In genomic region chr7:111560097-111560496, GRCm38 (mm10) we compare ENCODE assay signal across 15 mouse cellular contexts.
A peak's percentile ranks its signal among the peaks of the same experiment; 100 is the strongest.
DNase-seq lines count a peak whose midpoint lies in the region; ATAC-seq and TF ChIP-seq lines count a peak whose summit lies in the region.
"Had no signal": no experiment of that assay in that cellular context is flagged by ENCODE, and none has a peak within 500 bp of the region (broad histone marks: within the 10 kb centered on the region; RNA-seq: fewer than 3 reads in every experiment).

No protein-coding gene starts in this region.

- 81% methylated on average over 3 of the region's 3 CpGs for WGBS in kidney, postnatal 0 days
- 82% methylated on average over 3 of the region's 3 CpGs for WGBS in kidney, embryonic 15.5 days
- WGBS in stomach, postnatal 0 days = 90% methylated on average over 3 of the region's 3 CpGs
- 83% methylated on average over 3 of the region's 3 CpGs for WGBS in hindbrain, embryonic 16.5 days

- no peak overlapping the region for H3K4me2 ChIP-seq in kidney, postnatal 0 days (ENCODE audit: low read length)
- H3K4me2 ChIP-seq in kidney, embryonic 15.5 days = no peak overlapping the region
- no peak overlapping the region for H3K4me2 ChIP-seq in stomach, postnatal 0 days (replicated peaks; ENCODE audit: low read depth)
- no peak overlapping the region for H3K4me2 ChIP-seq in hindbrain, embryonic 16.5 days (ENCODE audit: low read length)
- H3K4me2 ChIP-seq: embryonic facial prominence, embryonic 13.5 days; limb, embryonic 13.5 days had no signal

- H3K27ac ChIP-seq in kidney, postnatal 0 days = no peak overlapping the region
- no peak overlapping the region for H3K27ac ChIP-seq in kidney, embryonic 15.5 days
- no peak overlapping the region for H3K27ac ChIP-seq in stomach, postnatal 0 days (replicated peaks)
- H3K27ac ChIP-seq in hindbrain, embryonic 16.5 days (ENCODE audit: low read depth, low read length) = no peak overlapping the region
- H3K27ac ChIP-seq: embryonic facial prominence, embryonic 13.5 days; limb, embryonic 13.5 days had no signal

- no peaks in the 10 kb centered on the region for H3K36me3 ChIP-seq in kidney, postnatal 0 days (ENCODE audit: insufficient read depth, low read length)
- no peaks in the 10 kb centered on the region for H3K36me3 ChIP-seq in kidney, embryonic 15.5 days
- no peaks in the 10 kb centered on the region; the same call in 1 of the 2 replicates for H3K36me3 ChIP-seq in stomach, postnatal 0 days (ENCODE audit: control insufficient read depth, insufficient read depth, low read length)
- 0 out of 2 replicates have a peak, but pooled peaks cover 3% of the 10 kb centered on the region for H3K36me3 ChIP-seq in hindbrain, embryonic 16.5 days (ENCODE audit: control insufficient read depth, insufficient read depth, low read length)
- H3K36me3 ChIP-seq: embryonic facial prominence, embryonic 13.5 days; limb, embryonic 13.5 days had no signal

- ATAC-seq in kidney, postnatal 0 days (replicated peaks; ENCODE audit: low FRiP score, low read depth) = no peak
- no peak for ATAC-seq in kidney, embryonic 15.5 days (replicated peaks; ENCODE audit: low FRiP score)
- ATAC-seq in stomach, postnatal 0 days (ENCODE audit: low FRiP score, low TSS enrichment) = no peak
- ATAC-seq in hindbrain, embryonic 16.5 days = no peak
- ATAC-seq: forebrain, embryonic 14.5 days had no signal

- DNase-seq in kidney, postnatal 0 days (ENCODE audit: low spot score) = no peak
- peak; percentile 4 for DNase-seq in thymus, postnatal 25 days
- no peak for DNase-seq in thymus, postnatal 0 days (ENCODE audit: low spot score)
- peak; percentile 56 for DNase-seq in R1 (ENCODE audit: low read depth, low spot score)
- DNase-seq in stomach, postnatal 0 days (ENCODE audit: low spot score) = no peak
- DNase-seq in gastrocnemius, postnatal 25 days = no peak
- DNase-seq: cerebellum, adult 9-11 months; heart, postnatal 36 days; kidney, adult 18-20 months had no signal

- no peak overlapping the region for H3K4me3 ChIP-seq in kidney, postnatal 0 days (replicated peaks; ENCODE audit: low read depth, low read length)
- H3K4me3 ChIP-seq in kidney, embryonic 15.5 days (replicated peaks) = no peak overlapping the region
- no peak overlapping the region for H3K4me3 ChIP-seq in stomach, postnatal 0 days (ENCODE audit: low read depth, low read length)
- no peak overlapping the region for H3K4me3 ChIP-seq in hindbrain, embryonic 16.5 days (ENCODE audit: low read length)
- H3K4me3 ChIP-seq: embryonic facial prominence, embryonic 13.5 days; limb, embryonic 13.5 days; myocyte had no signal

- peak; percentile 47 for TF ChIP-seq CTCF in kidney, postnatal 0 days (IDR thresholded peaks at IDR 0.05; ENCODE audit: low read depth)
- TF ChIP-seq CTCF in stomach, postnatal 0 days (IDR thresholded peaks at IDR 0.05; ENCODE audit: low read depth) = peak; percentile 48

- 0 out of 2 replicates have a peak, but pooled peaks cover 3% of the 10 kb centered on the region for H3K9me3 ChIP-seq in kidney, postnatal 0 days (replicated peaks; ENCODE audit: low read length)
- peaks cover 12% of the 10 kb centered on the region for H3K9me3 ChIP-seq in kidney, embryonic 15.5 days (replicated peaks)
- H3K9me3 ChIP-seq in stomach, postnatal 0 days (ENCODE audit: control insufficient read depth, low read length) = no peaks in the 10 kb centered on the region
- peaks cover 5% of the 10 kb centered on the region for H3K9me3 ChIP-seq in hindbrain, embryonic 16.5 days (ENCODE audit: control insufficient read depth, low read length)

- H3K9ac ChIP-seq in kidney, postnatal 0 days (ENCODE audit: low read depth, low read length) = no peak overlapping the region
- H3K9ac ChIP-seq in kidney, embryonic 15.5 days = no peak overlapping the region
- H3K9ac ChIP-seq in stomach, postnatal 0 days (ENCODE audit: low read length) = no peak overlapping the region
- H3K9ac ChIP-seq in hindbrain, embryonic 16.5 days (ENCODE audit: low read depth, low read length) = no peak overlapping the region
- H3K9ac ChIP-seq: embryonic facial prominence, embryonic 13.5 days; limb, embryonic 13.5 days had no signal

- no peaks in the 10 kb centered on the region for H3K27me3 ChIP-seq in kidney, postnatal 0 days (ENCODE audit: insufficient read depth, low read length)
- H3K27me3 ChIP-seq in kidney, embryonic 15.5 days = no peaks in the 10 kb centered on the region
- H3K27me3 ChIP-seq in stomach, postnatal 0 days (ENCODE audit: control insufficient read depth, insufficient read depth, low read length) = no peaks in the 10 kb centered on the region
- H3K27me3 ChIP-seq in hindbrain, embryonic 16.5 days (replicated peaks; ENCODE audit: control insufficient read depth, insufficient read depth, low read length) = no peaks in the 10 kb centered on the region
- H3K27me3 ChIP-seq: embryonic facial prominence, embryonic 13.5 days; limb, embryonic 13.5 days had no signal

- no peak for TF ChIP-seq EP300 in stomach, postnatal 0 days (optimal IDR thresholded peaks at IDR 0.05)

- no peaks in the 10 kb centered on the region for H3K4me1 ChIP-seq in kidney, postnatal 0 days (replicated peaks; ENCODE audit: insufficient read depth, low read length)
- H3K4me1 ChIP-seq in kidney, embryonic 15.5 days = no peaks in the 10 kb centered on the region
- no peaks in the 10 kb centered on the region for H3K4me1 ChIP-seq in stomach, postnatal 0 days (replicated peaks; ENCODE audit: control insufficient read depth, insufficient read depth)
- no peaks in the 10 kb centered on the region for H3K4me1 ChIP-seq in hindbrain, embryonic 16.5 days (ENCODE audit: control insufficient read depth, insufficient read depth, low read depth, low read length)
- H3K4me1 ChIP-seq: embryonic facial prominence, embryonic 13.5 days; limb, embryonic 13.5 days had no signal

Comparison
In these comparisons a context has a peak if more than half of its experiments do, and no peak if none do; other contexts are left out.
1. DNase-seq: peak in thymus, postnatal 25 days (single experiment) and R1 (single experiment); none in kidney, postnatal 0 days (single experiment), thymus, postnatal 0 days (single experiment), stomach, postnatal 0 days (single experiment) and gastrocnemius, postnatal 25 days (single experiment).